Mouse (Mus musculus): ENCODE results near the gene Soga1.

Soga1 gene

GRCm38 (mm10) chr2:157078793-157079700, at the start of gene Soga1:
TSS of gene Soga1 (minus strand) at chr2:157079254.
- peak; percentile 87 to 92 for DNase-seq

- DNase-seq, result peak; percentile 40 to 44
Observed at GRCm38 (mm10) chr2:157128072-157128471, 49.0 kb upstream of the Soga1 start.

GRCm38 (mm10) chr2:157127370-157127769, 48.3 kb upstream of the Soga1 start:
- no peak for DNase-seq

- no peak for DNase-seq
Observed at GRCm38 (mm10) chr2:157125246-157125645, 46.2 kb upstream of the Soga1 start.

- DNase-seq, result no peak
Observed at GRCm38 (mm10) chr2:157121766-157122165, 42.7 kb upstream of the Soga1 start.

- no peak for DNase-seq
Observed at GRCm38 (mm10) chr2:157119075-157119474, 40.0 kb upstream of the Soga1 start.

- DNase-seq, result no peak
Observed at GRCm38 (mm10) chr2:157118556-157118955, 39.5 kb upstream of the Soga1 start.

- no peak for DNase-seq
Observed at GRCm38 (mm10) chr2:157116964-157117363, 37.9 kb upstream of the Soga1 start.

GRCm38 (mm10) chr2:157108236-157108635, 29.2 kb upstream of the Soga1 start:
- DNase-seq, result no peak

GRCm38 (mm10) chr2:157104454-157104853, 25.4 kb upstream of the Soga1 start:
- peak in 1 of 2 experiments; percentile 51 for DNase-seq

- no peak for DNase-seq
Observed at GRCm38 (mm10) chr2:157102256-157102655, 23.2 kb upstream of the Soga1 start.

- no peak for DNase-seq
Observed at GRCm38 (mm10) chr2:157101650-157102049, 22.6 kb upstream of the Soga1 start.

GRCm38 (mm10) chr2:157100319-157100605, 21.2 kb upstream of the Soga1 start:
- peak in 1 of 2 experiments; percentile 50 for DNase-seq

GRCm38 (mm10) chr2:157099532-157100318, 20.7 kb upstream of the Soga1 start:
- no peak for DNase-seq

- peak; percentile 87 for DNase-seq
Observed at GRCm38 (mm10) chr2:157095005-157095755, 16.1 kb upstream of the Soga1 start.

- DNase-seq, result peak; percentile 68 to 75
Observed at GRCm38 (mm10) chr2:157092024-157092423, 13.0 kb upstream of the Soga1 start.

- no peak for DNase-seq
Observed at GRCm38 (mm10) chr2:157087536-157088317, 8.7 kb upstream of the Soga1 start.

- no peak for DNase-seq
Observed at GRCm38 (mm10) chr2:157086796-157087195, 7.7 kb upstream of the Soga1 start, which contains the start of gene Tldc2. TSS of gene Tldc2 (plus strand) at chr2:157087055.

GRCm38 (mm10) chr2:157084831-157085585, 6.0 kb upstream of the Soga1 start:
- DNase-seq, result no peak

- DNase-seq, result no peak
Observed at GRCm38 (mm10) chr2:157081960-157082359, 2.9 kb upstream of the Soga1 start.

GRCm38 (mm10) chr2:157081331-157081730, 2.3 kb upstream of the Soga1 start:
- no peak for DNase-seq

Data from kidney, postnatal 4 days (tissue).